Mouse (Mus musculus): ENCODE data around the gene Krt88.
A peak's percentile ranks its signal among the peaks of the same experiment; 100 is the strongest.

Krt88 gene

GRCm38 (mm10) chr15:101479007-101479665 is 31.6 kb downstream of the Krt88 start:
- peak; percentile 80 for DNase-seq

- no peak for DNase-seq
Measured at GRCm38 (mm10) chr15:101479666-101480060, 32.1 kb downstream of the Krt88 start.

- DNase-seq, result no peak
Measured at GRCm38 (mm10) chr15:101482056-101482455, 34.5 kb downstream of the Krt88 start.

GRCm38 (mm10) chr15:101483646-101484045 is 36.1 kb downstream of the Krt88 start:
- no peak for DNase-seq

- no peak for DNase-seq
Measured at GRCm38 (mm10) chr15:101484939-101485338, 37.4 kb downstream of the Krt88 start.

- DNase-seq, result peak; percentile 62
Measured at GRCm38 (mm10) chr15:101485911-101486635, 38.5 kb downstream of the Krt88 start.

- no peak for DNase-seq
Measured at GRCm38 (mm10) chr15:101491431-101491830, 43.9 kb downstream of the Krt88 start, which contains the start of gene Krt83. TSS of gene Krt83 (minus strand) at chr15:101491512.

GRCm38 (mm10) chr15:101492718-101493117 is 45.2 kb downstream of the Krt88 start:
- DNase-seq, result no peak

- no peak for DNase-seq
Measured at GRCm38 (mm10) chr15:101493713-101494112, 46.2 kb downstream of the Krt88 start.

- DNase-seq, result no peak
Measured at GRCm38 (mm10) chr15:101494203-101494602, 46.7 kb downstream of the Krt88 start.

- DNase-seq, result no peak
Measured at GRCm38 (mm10) chr15:101495266-101495665, 47.7 kb downstream of the Krt88 start.

- DNase-seq, result no peak
Measured at GRCm38 (mm10) chr15:101497181-101497580, 49.6 kb downstream of the Krt88 start.

All from thymus, postnatal 25 days (tissue).